Mouse (Mus musculus) brain, embryonic 18.5 days (tissue): ENCODE data around the gene Gm8265.
"Not testable (repeated sequence)": the region's sequence is repeated elsewhere in the genome, so short reads cannot be mapped to it uniquely, and the experiment has no call there.

Experiments used
- DNase-seq: peaks from one replicate; pipeline ENCODE4 v3.0.0-alpha.2; 2012; ENCODE audit warnings: low read depth, low spot score

The Gm8265 gene

GRCm38 (mm10) chr14:5632928-5633327, at the start of gene Gm8265:
Gm8265 (minus strand) TSS chr14:5633028.
- not testable (repeated sequence) for DNase-seq
